Mouse (Mus musculus) ovary, adult 18-20 months (tissue): ENCODE data around the gene Fcnb.

Experiments used
- DNase-seq: peaks from one replicate; pipeline ENCODE4 v3.0.0; 2022; ENCODE audit warnings: low spot score, mixed read lengths

Fcnb gene

GRCm38 (mm10) chr2:28084768-28085167 is at the start of gene Fcnb:
Gene Fcnb, minus strand, starts transcription at chr2:28084885.
- DNase-seq = no peak

GRCm38 (mm10) chr2:28133833-28134232 is 49.1 kb upstream of the Fcnb start:
- no peak for DNase-seq

GRCm38 (mm10) chr2:28132117-28132516 is 47.4 kb upstream of the Fcnb start:
- no peak for DNase-seq

- no peak for DNase-seq
These were observed 42.2 kb upstream of the Fcnb start for GRCm38 (mm10) chr2:28126763-28127438.

- DNase-seq = no peak
These were observed 39.2 kb upstream of the Fcnb start for GRCm38 (mm10) chr2:28123910-28124309.

GRCm38 (mm10) chr2:28121309-28121708 is 36.6 kb upstream of the Fcnb start:
- DNase-seq = no peak

GRCm38 (mm10) chr2:28120342-28120741 is 35.7 kb upstream of the Fcnb start:
- DNase-seq = no peak

GRCm38 (mm10) chr2:28118518-28119116 is 33.9 kb upstream of the Fcnb start:
- DNase-seq = no peak

GRCm38 (mm10) chr2:28117490-28118308 is 33.0 kb upstream of the Fcnb start:
- DNase-seq = no peak

- DNase-seq = no peak
These were observed 24.1 kb upstream of the Fcnb start for GRCm38 (mm10) chr2:28108763-28109162.

- DNase-seq = no peak
These were observed 21.3 kb upstream of the Fcnb start for GRCm38 (mm10) chr2:28106002-28106401.

- DNase-seq = no peak
These were observed 19.0 kb upstream of the Fcnb start for GRCm38 (mm10) chr2:28103653-28104052.

GRCm38 (mm10) chr2:28101892-28102291 is 17.2 kb upstream of the Fcnb start:
- DNase-seq = no peak

- no peak for DNase-seq
These were observed 16.3 kb upstream of the Fcnb start for GRCm38 (mm10) chr2:28100796-28101483.

GRCm38 (mm10) chr2:28098547-28099505 is 14.1 kb upstream of the Fcnb start:
- DNase-seq = no peak

GRCm38 (mm10) chr2:28096751-28097309 is 12.1 kb upstream of the Fcnb start:
- no peak for DNase-seq

- DNase-seq = no peak
These were observed 7.4 kb upstream of the Fcnb start for GRCm38 (mm10) chr2:28092099-28092498.

- no peak for DNase-seq
These were observed 6.4 kb upstream of the Fcnb start for GRCm38 (mm10) chr2:28091042-28091441.

GRCm38 (mm10) chr2:28090299-28091008 is 5.8 kb upstream of the Fcnb start:
- no peak for DNase-seq

- no peak for DNase-seq
These were observed 4.4 kb upstream of the Fcnb start for GRCm38 (mm10) chr2:28089095-28089494.
